Mouse (Mus musculus) heart, adult 2 months (tissue): ENCODE measurements around the gene Casp7. TPM values are rescaled to one million over a fixed set of nuclear protein-coding genes. Genes with fewer than 3 reads are reported as not detected.

Source experiments
- DNase-seq, 2 experiments: peaks; one replicate each; pipeline ENCODE4 v3.0.0; 2021
- H3K27ac ChIP-seq: fragments of 200-600 bp; 2 replicates; pipeline ENCODE4 v1.8.1; 2022
- H3K27me3 ChIP-seq: fragments of 200-500 bp; 2 replicates; pipeline ENCODE4 v1.6.1; 2012; ENCODE audit warnings: mild to moderate bottlenecking, low read length, inconsistent platforms, mixed read lengths; ENCODE audit not compliant: control insufficient read depth, insufficient read depth
- H3K36me3 ChIP-seq: fragments of 200-500 bp; 2 replicates; pipeline ENCODE4 v1.6.1; 2012; ENCODE audit warnings: low read length, inconsistent platforms; ENCODE audit not compliant: control insufficient read depth, insufficient read depth
- H3K4me1 ChIP-seq: fragments of 200-500 bp; 2 replicates; pipeline ENCODE4 v1.6.1; 2011; ENCODE audit warnings: low read length; ENCODE audit not compliant: control insufficient read depth, insufficient read depth
- H3K4me3 ChIP-seq: fragments of 200-600 bp; 2 replicates; pipeline ENCODE4 v1.8.1; 2022
- H3K79me2 ChIP-seq: fragments of 200-500 bp; replicated peaks from 2 replicates; pipeline ENCODE4 v1.6.1; 2012; ENCODE audit warnings: mild to moderate bottlenecking, inconsistent platforms, low read length, moderate library complexity, mixed read lengths; ENCODE audit not compliant: control insufficient read depth, insufficient read depth
- H3K9ac ChIP-seq: fragments of 200-500 bp; 2 replicates; pipeline ENCODE4 v1.6.1; 2012; ENCODE audit warnings: low read depth, mild to moderate bottlenecking, control low read depth, inconsistent platforms, low read length, mixed read lengths
- CTCF ChIP-seq: fragments of 200-600 bp; IDR thresholded peaks from 2 replicates; pipeline ENCODE4 v1.8.1; 2022; ENCODE audit warnings: antibody characterized with exemption, mild to moderate bottlenecking, moderate library complexity
- EP300 ChIP-seq: fragments of 200-500 bp; IDR thresholded peaks from 2 replicates; pipeline ENCODE4 v1.6.1; 2011; ENCODE audit warnings: low read depth, low read length, control low read depth; ENCODE audit not compliant: insufficient read depth
- POLR2A ChIP-seq: fragments of 200-500 bp; IDR thresholded peaks from 2 replicates; pipeline ENCODE4 v1.6.1; 2011; ENCODE audit warnings: mild to moderate bottlenecking, low read depth, low read length, control low read depth; ENCODE audit not compliant: insufficient read depth
- WGBS: fragments of 180-500 bp; shearing (Covaris S2); methylation state at CpG from one replicate; pipeline ENCODE4 v1.1.7; 2018; 5-methylcytosine and 5-hydroxymethylcytosine counted together
- intact Hi-C: fragments of 180-260 bp; cut with DNase I; formaldehyde crosslinking; loops from one replicate; pipeline ENCODE4 v1.15.1; 2025
- polyA plus RNA-seq: library from polyadenylated mRNA; depleted of rRNA; stranded (reverse); fragments of >200 nt; gene quantifications from 2 replicates; pipeline ENCODE4 v1.2.3, GENCODE M21; 2012
- total RNA-seq, 2 experiments: library from RNA; stranded (reverse); gene quantifications; 2 replicates each; pipeline ENCODE4 v1.2.3; 2021

Casp7 gene
- total and polyA plus RNA-seq, 3 experiments: 9.2 to 12.5 (median 11.7) TPM

- no peak for TF ChIP-seq POLR2A
- no peak for TF ChIP-seq CTCF
- peak; percentile 82; the same call in 1 of the 2 replicates for TF ChIP-seq EP300
- no peaks in the 10 kb centered on the region; the same call in 1 of the 2 replicates for H3K4me1 ChIP-seq
- no peak overlapping the region for H3K9ac ChIP-seq
- intact Hi-C loops: no loop called here
- 39% methylated on average over 13 of the region's 13 CpGs for WGBS
- no peak overlapping the region for H3K4me3 ChIP-seq
- peaks cover 3% of the 10 kb centered on the region for H3K36me3 ChIP-seq
- peak; percentile 52 to 81 for DNase-seq
- H3K27me3 ChIP-seq: no peaks in the 10 kb centered on the region
- H3K79me2 ChIP-seq: no peaks in the 10 kb centered on the region
- H3K27ac ChIP-seq: peak overlapping the region; percentile 61
Observed at GRCm38 (mm10) chr19:56378554-56379172, 18.3 kb upstream of the Casp7 start.

GRCm38 (mm10) chr19:56380341-56380740 is 16.6 kb upstream of the Casp7 start:
- Histone ChIP-seq H3K27ac (no peak overlapping the region), H3K79me2 (no peaks in the 10 kb centered on the region), H3K9ac (no peak overlapping the region), H3K27me3 (no peaks in the 10 kb centered on the region), H3K4me3 (no peak overlapping the region), H3K36me3 (peaks cover 3% of the 10 kb centered on the region), H3K4me1 (no peaks in the 10 kb centered on the region; the same call in 1 of the 2 replicates)
- no peak for TF ChIP-seq CTCF
- TF ChIP-seq EP300: no peak
- 82% methylated on average over 7 of the region's 7 CpGs for WGBS
- intact Hi-C loops: no loop called here
- DNase-seq: no peak

DNA sequence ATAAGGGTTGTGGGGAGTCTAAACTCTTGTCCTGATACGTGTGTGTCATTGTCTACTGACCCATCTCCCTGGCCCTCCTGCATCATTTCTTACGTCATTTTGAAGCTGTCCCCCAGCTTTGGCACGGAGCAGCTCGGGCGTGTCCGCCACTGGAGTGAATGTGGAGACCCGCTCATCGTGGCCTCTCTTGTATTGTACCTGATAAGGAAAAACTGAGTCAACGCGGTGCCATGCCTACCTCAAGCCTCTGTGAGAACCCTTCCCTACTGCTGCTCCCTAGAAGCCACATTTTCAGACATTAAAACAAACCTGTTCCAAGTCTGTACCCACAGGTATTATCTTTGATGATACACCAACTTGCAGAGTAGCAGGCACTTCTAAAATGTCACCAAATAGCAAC is 15.5 kb upstream of the Casp7 start:
- Histone ChIP-seq H3K27me3 (no peaks in the 10 kb centered on the region), H3K36me3 (peaks cover 3% of the 10 kb centered on the region), H3K4me1 (no peaks in the 10 kb centered on the region; the same call in 1 of the 2 replicates), H3K9ac (no peak overlapping the region), H3K4me3 (no peak overlapping the region), H3K27ac (no peak overlapping the region), H3K79me2 (no peaks in the 10 kb centered on the region)
- TF ChIP-seq POLR2A: no peak
- TF ChIP-seq EP300: no peak
- TF ChIP-seq CTCF: no peak
- intact Hi-C loops: no loop called here
- 68% methylated on average over 10 of the region's 10 CpGs for WGBS
- DNase-seq: no peak

- DNase-seq: no peak
- no peaks in the 10 kb centered on the region for H3K27me3 ChIP-seq
- TF ChIP-seq EP300 (no peak), POLR2A (no peak), CTCF (no peak)
- no peaks in the 10 kb centered on the region for H3K4me1 ChIP-seq
- H3K79me2 ChIP-seq: no peaks in the 10 kb centered on the region
- H3K36me3 ChIP-seq: peaks cover 6% of the 10 kb centered on the region
- intact Hi-C loops: no loop called here
- H3K4me3 ChIP-seq: no peak overlapping the region
- H3K27ac ChIP-seq: no peak overlapping the region
- H3K9ac ChIP-seq: no peak overlapping the region
- 82% methylated on average over 5 of the region's 5 CpGs for WGBS
Observed at GRCm38 (mm10) chr19:56385546-56385945, 11.4 kb upstream of the Casp7 start.

DNA sequence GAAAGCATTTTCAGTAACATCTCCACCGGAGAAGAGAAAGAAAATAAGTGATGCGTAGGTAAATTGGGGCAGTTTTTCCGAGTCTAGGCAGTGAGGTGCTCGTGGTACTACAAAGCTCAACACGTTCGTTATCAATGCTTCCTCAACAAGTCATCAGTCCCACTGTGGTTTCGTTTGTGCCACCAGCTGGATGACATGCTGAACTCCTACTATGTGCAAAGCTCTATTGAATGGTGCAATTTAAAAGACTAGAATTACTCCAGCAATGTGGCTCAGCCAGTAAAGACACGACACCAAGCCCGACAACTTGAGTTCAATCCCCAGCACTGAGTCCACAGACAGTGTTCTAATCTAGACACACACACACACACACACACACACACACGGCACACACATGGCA is 10.8 kb upstream of the Casp7 start:
- intact Hi-C loops: no loop called here
- H3K79me2 ChIP-seq: no peaks in the 10 kb centered on the region
- no peak overlapping the region for H3K27ac ChIP-seq
- no peak for TF ChIP-seq EP300
- H3K27me3 ChIP-seq: no peaks in the 10 kb centered on the region
- no peak overlapping the region for H3K9ac ChIP-seq
- peaks cover 6% of the 10 kb centered on the region for H3K36me3 ChIP-seq
- no peak overlapping the region for H3K4me3 ChIP-seq
- DNase-seq: no peak
- 84% methylated on average over 10 of the region's 10 CpGs for WGBS
- no peaks in the 10 kb centered on the region for H3K4me1 ChIP-seq

DNA sequence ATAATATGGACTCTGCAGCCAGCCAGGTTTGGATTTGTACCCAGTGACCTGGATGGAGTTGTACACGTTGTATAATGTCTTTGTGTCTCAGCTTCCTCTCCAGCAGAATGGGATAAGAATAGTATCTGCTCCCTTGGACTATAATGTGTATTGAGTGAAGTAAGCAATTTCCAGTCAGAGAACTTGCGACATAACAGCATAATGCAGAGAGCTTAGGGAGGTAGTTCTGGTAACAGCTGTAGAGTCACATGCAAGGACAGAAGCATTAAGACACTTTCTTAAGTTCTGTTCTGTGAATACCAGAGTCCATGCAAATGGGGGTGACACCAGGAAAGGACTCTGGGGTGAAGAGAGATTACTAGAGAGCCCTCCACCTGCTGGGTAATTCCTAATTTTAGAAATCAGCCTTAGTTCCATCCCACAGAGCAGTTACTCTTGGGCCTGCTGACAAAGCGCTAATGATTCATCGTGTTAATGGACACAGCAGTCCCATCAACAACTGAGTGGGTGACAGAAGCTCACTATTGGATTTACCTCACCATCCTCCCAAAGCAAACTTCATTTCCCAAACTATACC is 9.1 kb upstream of the Casp7 start:
- Histone ChIP-seq H3K4me1 (peaks cover 1% of the 10 kb centered on the region; the same call in 1 of the 2 replicates), H3K79me2 (no peaks in the 10 kb centered on the region), H3K4me3 (peak overlapping the region; percentile 28), H3K9ac (peak overlapping the region; percentile 37; the same call in 1 of the 2 replicates), H3K27ac (peak overlapping the region; percentile 95), H3K27me3 (no peaks in the 10 kb centered on the region), H3K36me3 (peaks cover 6% of the 10 kb centered on the region)
- intact Hi-C loops: no loop called here
- no peak for TF ChIP-seq CTCF
- TF ChIP-seq POLR2A: no peak
- TF ChIP-seq EP300: no peak
- 41% methylated on average over 4 of the region's 4 CpGs for WGBS
- no peak for DNase-seq
